Mouse (Mus musculus): ENCODE data around the gene Proser3. TPM values are rescaled to one million over a fixed set of nuclear protein-coding genes. Genes with fewer than 3 reads are reported as not detected.
"Not testable (repeated sequence)": the region's sequence is repeated elsewhere in the genome, so short reads cannot be mapped to it uniquely, and the experiment has no call there.

Gene Proser3
- total RNA-seq, 2 experiments from 2014 or later = 0.38 to 0.77 TPM

GRCm38 (mm10) chr7:30495506-30496042, 56.5 kb downstream of the Proser3 start:
- ATAC-seq (replicated peaks; ENCODE audit: low FRiP score, poor library complexity, severe bottlenecking) = not testable (repeated sequence)

GRCm38 (mm10) chr7:30493401-30493931, 58.6 kb downstream of the Proser3 start, which contains the start of gene Prodh2:
Gene Prodh2 (plus strand): TSS chr7:30493622.
- no peak for ATAC-seq (replicated peaks; ENCODE audit: low FRiP score, poor library complexity, severe bottlenecking)

GRCm38 (mm10) chr7:30492765-30493164, 59.3 kb downstream of the Proser3 start:
- peak; percentile 68; the same call in 1 of the 2 replicates for ATAC-seq (replicated peaks; ENCODE audit: low FRiP score, poor library complexity, severe bottlenecking)

GRCm38 (mm10) chr7:30490957-30491307, 61.2 kb downstream of the Proser3 start:
- ATAC-seq (replicated peaks; ENCODE audit: low FRiP score, poor library complexity, severe bottlenecking) = no peak

GRCm38 (mm10) chr7:30490251-30490956, 61.7 kb downstream of the Proser3 start:
- 0 out of 2 replicates have a peak, but pooled peaks have one; percentile 17 for ATAC-seq (replicated peaks; ENCODE audit: low FRiP score, poor library complexity, severe bottlenecking)

Other genes with a start within 250 kb of the Proser3 start
Only the 30 nearest of the 34 such genes appear.
- 0.84 TPM in 1 of 2 replicates, not detected in the other for gene Sdhaf1, start 228.4 kb downstream of the Proser3 start, total RNA-seq (2015; ENCODE audit: low replicate concordance)
- 0.77 and 2.8 TPM in 2 replicates for gene Sdhaf1, start 228.4 kb downstream of the Proser3 start, total RNA-seq (2017; ENCODE audit: low replicate concordance)
- gene Lrfn3, start 189.5 kb downstream of the Proser3 start, total RNA-seq (2015; ENCODE audit: low replicate concordance) = not detected in 2 replicates
- gene Lrfn3, start 189.5 kb downstream of the Proser3 start, total RNA-seq (2017; ENCODE audit: low replicate concordance) = not detected in 2 replicates
- 315 and 361 TPM in 2 replicates for gene Tyrobp, start 138.5 kb downstream of the Proser3 start, total RNA-seq (2015; ENCODE audit: low replicate concordance)
- 122 and 140 TPM in 2 replicates for gene Tyrobp, start 138.5 kb downstream of the Proser3 start, total RNA-seq (2017; ENCODE audit: low replicate concordance)
- 14.2 and 29.0 TPM in 2 replicates for gene Hcst, start 132.4 kb downstream of the Proser3 start, total RNA-seq (2015; ENCODE audit: low replicate concordance)
- gene Hcst, start 132.4 kb downstream of the Proser3 start, total RNA-seq (2017; ENCODE audit: low replicate concordance) = 2.6 and 13.9 TPM in 2 replicates
- gene Nfkbid, start 130.6 kb downstream of the Proser3 start, total RNA-seq (2015; ENCODE audit: low replicate concordance) = 2.1 and 5.0 TPM in 2 replicates
- gene Nfkbid, start 130.6 kb downstream of the Proser3 start, total RNA-seq (2017; ENCODE audit: low replicate concordance) = 0.14 and 3.6 TPM in 2 replicates
- not detected in 2 replicates for gene Aplp1, start 106.8 kb downstream of the Proser3 start, total RNA-seq (2015; ENCODE audit: low replicate concordance)
- not detected in 2 replicates for gene Aplp1, start 106.8 kb downstream of the Proser3 start, total RNA-seq (2017; ENCODE audit: low replicate concordance)
- gene Kirrel2, start 94.6 kb downstream of the Proser3 start, total RNA-seq (2015; ENCODE audit: low replicate concordance) = not detected in 2 replicates
- not detected in 2 replicates for gene Kirrel2, start 94.6 kb downstream of the Proser3 start, total RNA-seq (2017; ENCODE audit: low replicate concordance)
- gene Nphs1, start 94.0 kb downstream of the Proser3 start, total RNA-seq (2015; ENCODE audit: low replicate concordance) = not detected in 2 replicates
- gene Nphs1, start 94.0 kb downstream of the Proser3 start, total RNA-seq (2017; ENCODE audit: low replicate concordance) = not detected in 2 replicates
- not detected in 2 replicates for gene Prodh2, start 58.7 kb downstream of the Proser3 start, total RNA-seq (2015; ENCODE audit: low replicate concordance)
- not detected in 2 replicates for gene Prodh2, start 58.7 kb downstream of the Proser3 start, total RNA-seq (2017; ENCODE audit: low replicate concordance)
- 5.0 and 6.7 TPM in 2 replicates for gene Arhgap33, start 17.2 kb downstream of the Proser3 start, total RNA-seq (2015; ENCODE audit: low replicate concordance)
- 9.5 and 9.6 TPM in 2 replicates for gene Arhgap33, start 17.2 kb downstream of the Proser3 start, total RNA-seq (2017; ENCODE audit: low replicate concordance)
- 6.3 and 19.4 TPM in 2 replicates for gene Hspb6, start 121 bp downstream of the Proser3 start, total RNA-seq (2015; ENCODE audit: low replicate concordance)
- gene Hspb6, start 121 bp downstream of the Proser3 start, total RNA-seq (2017; ENCODE audit: low replicate concordance) = 2.2 and 3.9 TPM in 2 replicates
- gene Lin37, start 7.5 kb upstream of the Proser3 start, total RNA-seq (2015; ENCODE audit: low replicate concordance) = 48.0 and 55.0 TPM in 2 replicates
- gene Lin37, start 7.5 kb upstream of the Proser3 start, total RNA-seq (2017; ENCODE audit: low replicate concordance) = 7.8 and 8.9 TPM in 2 replicates
- gene U2af1l4, start 11.0 kb upstream of the Proser3 start, total RNA-seq (2015; ENCODE audit: low replicate concordance) = 3.5 and 30.1 TPM in 2 replicates
- 30.0 and 39.4 TPM in 2 replicates for gene U2af1l4, start 11.0 kb upstream of the Proser3 start, total RNA-seq (2017; ENCODE audit: low replicate concordance)
- 1.3 and 4.8 TPM in 2 replicates for gene Gm49396, start 11.0 kb upstream of the Proser3 start, total RNA-seq (2015; ENCODE audit: low replicate concordance)
- 5.2 and 6.6 TPM in 2 replicates for gene Gm49396, start 11.0 kb upstream of the Proser3 start, total RNA-seq (2017; ENCODE audit: low replicate concordance)
- gene Psenen, start 11.3 kb upstream of the Proser3 start, total RNA-seq (2015; ENCODE audit: low replicate concordance) = 73.4 and 88.8 TPM in 2 replicates
- gene Psenen, start 11.3 kb upstream of the Proser3 start, total RNA-seq (2017; ENCODE audit: low replicate concordance) = 41.4 and 69.3 TPM in 2 replicates
- gene Igflr1, start 13.1 kb upstream of the Proser3 start, total RNA-seq (2015; ENCODE audit: low replicate concordance) = 4.0 and 7.3 TPM in 2 replicates
- gene Igflr1, start 13.1 kb upstream of the Proser3 start, total RNA-seq (2017; ENCODE audit: low replicate concordance) = not detected in 2 replicates
- 31.1 and 35.0 TPM in 2 replicates for gene Kmt2b, start 36.4 kb upstream of the Proser3 start, total RNA-seq (2015; ENCODE audit: low replicate concordance)
- gene Kmt2b, start 36.4 kb upstream of the Proser3 start, total RNA-seq (2017; ENCODE audit: low replicate concordance) = 14.9 and 21.2 TPM in 2 replicates
- gene Zbtb32, start 46.6 kb upstream of the Proser3 start, total RNA-seq (2015; ENCODE audit: low replicate concordance) = not detected in 2 replicates
- not detected in 2 replicates for gene Zbtb32, start 46.6 kb upstream of the Proser3 start, total RNA-seq (2017; ENCODE audit: low replicate concordance)
- not detected in 2 replicates for gene Upk1a, start 60.5 kb upstream of the Proser3 start, total RNA-seq (2015; ENCODE audit: low replicate concordance)
- not detected in 2 replicates for gene Upk1a, start 60.5 kb upstream of the Proser3 start, total RNA-seq (2017; ENCODE audit: low replicate concordance)
- 74.4 and 173 TPM in 2 replicates for gene Cox6b1, start 73.9 kb upstream of the Proser3 start, total RNA-seq (2015; ENCODE audit: low replicate concordance)
- 135 and 145 TPM in 2 replicates for gene Cox6b1, start 73.9 kb upstream of the Proser3 start, total RNA-seq (2017; ENCODE audit: low replicate concordance)
- not detected in 2 replicates for gene Etv2, start 83.6 kb upstream of the Proser3 start, total RNA-seq (2015; ENCODE audit: low replicate concordance)
- not detected in 2 replicates for gene Etv2, start 83.6 kb upstream of the Proser3 start, total RNA-seq (2017; ENCODE audit: low replicate concordance)
- 12.3 and 22.5 TPM in 2 replicates for gene Rbm42, start 98.0 kb upstream of the Proser3 start, total RNA-seq (2015; ENCODE audit: low replicate concordance)
- 14.0 and 15.1 TPM in 2 replicates for gene Rbm42, start 98.0 kb upstream of the Proser3 start, total RNA-seq (2017; ENCODE audit: low replicate concordance)
- gene Haus5, start 112.7 kb upstream of the Proser3 start, total RNA-seq (2015; ENCODE audit: low replicate concordance) = 1.5 and 9.2 TPM in 2 replicates
- gene Haus5, start 112.7 kb upstream of the Proser3 start, total RNA-seq (2017; ENCODE audit: low replicate concordance) = 10.5 and 13.7 TPM in 2 replicates
- gene Pmis2, start 119.3 kb upstream of the Proser3 start, total RNA-seq (2015; ENCODE audit: low replicate concordance) = not detected in 2 replicates
- not detected in 2 replicates for gene Pmis2, start 119.3 kb upstream of the Proser3 start, total RNA-seq (2017; ENCODE audit: low replicate concordance)
- not detected in 2 replicates for gene 2200002J24Rik, start 146.6 kb upstream of the Proser3 start, total RNA-seq (2015; ENCODE audit: low replicate concordance)
- not detected in 2 replicates for gene 2200002J24Rik, start 146.6 kb upstream of the Proser3 start, total RNA-seq (2017; ENCODE audit: low replicate concordance)
- gene Atp4a, start 159.9 kb upstream of the Proser3 start, total RNA-seq (2015; ENCODE audit: low replicate concordance) = not detected in 2 replicates
- gene Atp4a, start 159.9 kb upstream of the Proser3 start, total RNA-seq (2017; ENCODE audit: low replicate concordance) = 0.14 and 0.68 TPM in 2 replicates
- 28.4 and 42.4 TPM in 2 replicates for gene Tmem147, start 177.2 kb upstream of the Proser3 start, total RNA-seq (2015; ENCODE audit: low replicate concordance)
- gene Tmem147, start 177.2 kb upstream of the Proser3 start, total RNA-seq (2017; ENCODE audit: low replicate concordance) = 9.4 and 12.8 TPM in 2 replicates
- gene Gapdhs, start 191.4 kb upstream of the Proser3 start, total RNA-seq (2015; ENCODE audit: low replicate concordance) = not detected in 2 replicates
- not detected in 2 replicates for gene Gapdhs, start 191.4 kb upstream of the Proser3 start, total RNA-seq (2017; ENCODE audit: low replicate concordance)
- not detected in 2 replicates for gene Sbsn, start 199.2 kb upstream of the Proser3 start, total RNA-seq (2015; ENCODE audit: low replicate concordance)
- gene Sbsn, start 199.2 kb upstream of the Proser3 start, total RNA-seq (2017; ENCODE audit: low replicate concordance) = not detected in 2 replicates
- gene Dmkn, start 211.5 kb upstream of the Proser3 start, total RNA-seq (2015; ENCODE audit: low replicate concordance) = 7.7 and 29.0 TPM in 2 replicates
- gene Dmkn, start 211.5 kb upstream of the Proser3 start, total RNA-seq (2017; ENCODE audit: low replicate concordance) = 5.3 and 10.9 TPM in 2 replicates